Mouse (Mus musculus) mouse trophoblast stem cell (cell line): ENCODE results near the gene Sh3yl1.

ENCODE experiments used
- in situ Hi-C, 2 experiments: fragments of 300-500 bp; cut with MseI, MboI; formaldehyde crosslinking; loops; 2 replicates in 1 of 2; 3 replicates in 1 of 2; pipeline ENCODE4 v1.15.1; 2025

Sh3yl1 gene

GRCm38 (mm10) chr12:30911261-30912047, at the start of gene Sh3yl1, which contains the start of gene Acp1:
Gene Sh3yl1, plus strand, starts transcription at chr12:30911668.
Gene Acp1, minus strand, starts transcription at chr12:30911589.
- in situ Hi-C loops: no loop called here

DNA sequence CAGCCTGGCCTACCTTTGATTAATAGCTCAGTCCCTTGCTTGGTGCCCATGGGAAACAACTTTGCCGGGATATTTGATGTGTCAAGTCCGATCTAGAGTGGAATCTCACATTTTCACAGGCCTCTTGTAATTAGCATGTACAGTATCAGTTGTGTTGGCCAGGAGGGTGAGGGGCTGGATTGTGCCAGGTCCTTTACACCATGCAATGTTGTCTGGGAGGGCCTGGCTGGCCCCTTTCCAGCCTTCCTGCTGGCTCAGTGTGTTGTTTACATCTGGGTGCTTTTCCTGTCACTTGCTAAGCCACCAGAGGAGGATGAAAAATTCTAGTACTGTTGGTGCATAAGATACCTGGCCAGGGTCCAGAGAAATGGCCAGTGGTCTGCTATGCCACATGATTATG, 47.1 kb upstream of the Sh3yl1 start:
- in situ Hi-C loops: no loop called here

- in situ Hi-C loops: no loop called here
Observed at GRCm38 (mm10) chr12:30865781-30866180, 45.7 kb upstream of the Sh3yl1 start.

GRCm38 (mm10) chr12:30879447-30879846, 32.0 kb upstream of the Sh3yl1 start:
- in situ Hi-C loops: no loop called here

DNA sequence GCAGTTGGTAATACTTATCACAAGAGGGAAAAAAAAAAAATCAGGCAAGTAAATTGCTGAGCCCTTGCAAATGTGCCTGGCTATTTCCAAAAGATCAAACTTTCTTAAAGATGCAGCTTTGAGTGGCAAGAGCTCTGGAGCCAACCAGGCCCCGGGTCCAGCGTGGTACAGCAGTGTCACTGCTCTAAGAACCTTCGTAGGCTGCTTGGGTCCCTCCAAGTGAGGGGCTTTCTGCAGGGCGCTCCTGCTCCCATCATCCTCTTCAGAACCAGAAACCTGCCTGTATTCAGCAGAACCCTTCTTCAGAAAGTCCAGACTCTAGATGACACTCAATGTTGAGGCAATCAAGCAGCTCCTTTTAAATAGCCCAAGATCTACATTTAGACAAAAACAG, 27.9 kb upstream of the Sh3yl1 start:
- in situ Hi-C loops: loop anchor here in 1 of 2 experiments (10.0 kb wide), 1 partner anchor 121 kb away; no protein-coding TSS in a partner anchor

- in situ Hi-C loops: loop anchor here in 1 of 2 experiments (10.0 kb wide), 1 partner anchor 121 kb away; no protein-coding TSS in a partner anchor
Observed at GRCm38 (mm10) chr12:30883986-30884621, 27.4 kb upstream of the Sh3yl1 start, which contains the start of gene Alkal2. Gene Alkal2, plus strand, starts transcription at chr12:30884322.

DNA sequence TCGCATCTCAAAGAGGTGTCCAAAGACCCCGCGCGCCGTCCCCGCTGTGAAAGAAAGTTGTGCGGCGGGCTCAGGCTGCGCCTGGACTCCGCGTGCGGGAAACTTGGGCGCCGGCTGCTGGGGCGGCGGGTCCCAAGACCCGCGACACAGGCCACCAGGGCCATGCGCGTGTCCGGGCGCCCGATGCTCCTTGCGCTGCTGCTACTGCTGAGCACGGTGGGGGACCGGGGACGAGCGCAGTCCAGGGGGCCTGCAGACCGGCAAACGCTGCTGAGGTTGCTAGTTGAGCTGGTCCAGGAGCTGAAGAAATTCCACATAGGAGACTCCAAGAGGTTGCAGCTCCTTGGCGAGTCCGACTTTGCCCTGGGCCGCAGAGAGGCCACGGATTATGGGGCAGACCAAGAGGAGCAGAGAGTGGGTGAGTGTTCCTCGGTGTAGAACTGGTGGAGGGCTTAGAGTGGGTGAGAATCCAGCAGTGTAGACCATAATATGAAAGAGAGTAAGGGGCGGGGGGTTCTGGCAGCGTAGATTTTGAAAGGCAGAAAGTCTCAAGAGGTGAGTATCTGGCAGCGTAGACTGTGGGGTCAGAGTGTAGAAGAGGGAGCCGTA, 26.7 kb upstream of the Sh3yl1 start:
- in situ Hi-C loops: loop anchor here (5.0 to 10.0 kb wide), 2 partner anchors 120 to 282 kb away; no protein-coding TSS in a partner anchor

GRCm38 (mm10) chr12:30885891-30886290, 25.6 kb upstream of the Sh3yl1 start:
- in situ Hi-C loops: loop anchor here (5.0 to 10.0 kb wide), 2 partner anchors 119 to 284 kb away; no protein-coding TSS in a partner anchor

DNA sequence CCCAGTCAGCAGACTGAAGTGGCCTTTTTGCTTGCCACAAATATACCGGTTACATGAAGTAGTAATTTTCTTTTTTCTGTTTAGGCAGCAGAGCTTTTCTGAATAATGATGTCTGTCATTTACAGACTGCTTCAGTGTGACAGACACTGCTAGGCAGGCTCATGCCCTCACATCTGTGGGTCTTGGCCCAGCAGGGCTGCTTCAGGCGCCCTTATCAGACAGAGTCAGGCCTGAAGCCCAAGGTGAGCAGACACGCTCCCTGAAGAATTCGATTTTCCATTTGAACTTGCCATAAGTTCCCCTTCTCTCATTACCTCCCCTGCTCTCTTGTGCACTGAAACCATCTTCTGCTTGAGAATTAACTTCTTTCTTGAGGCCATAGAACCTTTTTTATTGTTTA, 23.5 kb upstream of the Sh3yl1 start:
- in situ Hi-C loops: loop anchor here (5.0 to 10.0 kb wide), 2 partner anchors 117 to 286 kb away; no protein-coding TSS in a partner anchor

DNA sequence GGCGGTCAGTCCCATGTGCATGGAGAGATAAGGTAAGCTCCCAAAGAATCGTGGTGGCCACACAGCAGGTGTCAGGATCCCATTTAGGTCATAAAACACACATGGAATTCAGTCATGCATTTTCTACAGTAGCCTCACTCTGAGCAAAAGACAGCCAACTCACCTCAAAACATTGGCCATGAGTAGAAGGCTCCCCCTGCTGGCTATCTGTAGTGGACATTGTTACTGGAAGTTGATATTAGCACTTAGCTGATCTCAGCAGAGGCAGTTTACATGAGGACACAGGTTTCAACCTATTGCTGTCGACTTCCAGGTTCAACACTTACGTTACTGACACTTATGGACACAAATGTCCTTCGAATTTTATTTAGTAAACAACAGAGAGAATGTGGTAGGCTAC, 21.4 kb upstream of the Sh3yl1 start:
- in situ Hi-C loops: loop anchor here in 1 of 2 experiments (5.0 kb wide), 1 partner anchor 293 kb away; no protein-coding TSS in a partner anchor

GRCm38 (mm10) chr12:30891438-30891837, 20.0 kb upstream of the Sh3yl1 start:
- in situ Hi-C loops: loop anchor here in 1 of 2 experiments (5.0 kb wide), 1 partner anchor 294 kb away; no protein-coding TSS in a partner anchor

- in situ Hi-C loops: no loop called here
Observed at GRCm38 (mm10) chr12:30897039-30897438, 14.4 kb upstream of the Sh3yl1 start.

GRCm38 (mm10) chr12:30908658-30909057, 2.8 kb upstream of the Sh3yl1 start:
- in situ Hi-C loops: no loop called here

DNA sequence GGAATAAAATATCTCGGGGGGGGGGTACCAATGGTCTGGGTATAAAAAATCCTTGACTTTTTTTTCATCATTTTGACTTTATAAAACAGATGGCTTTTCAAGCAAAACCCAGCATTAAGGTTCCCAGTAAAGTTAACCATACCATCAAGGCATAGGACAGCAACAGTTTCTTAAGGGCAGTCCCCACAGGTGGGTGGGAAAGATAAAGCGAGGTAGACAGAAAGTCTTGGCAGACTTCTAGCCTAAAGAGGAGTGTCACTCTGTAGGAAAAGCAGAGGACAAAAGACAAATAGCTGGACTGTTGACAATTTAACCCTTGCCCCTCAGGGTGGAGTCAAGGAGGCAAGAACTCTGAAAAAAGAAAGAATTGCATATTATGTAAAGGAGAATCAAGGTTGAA, 1.6 kb upstream of the Sh3yl1 start:
- in situ Hi-C loops: no loop called here

GRCm38 (mm10) chr12:30910860-30911259, 608 bp upstream of the Sh3yl1 start:
- in situ Hi-C loops: no loop called here

- in situ Hi-C loops: no loop called here
Observed at GRCm38 (mm10) chr12:30912048-30912381, 547 bp downstream of the Sh3yl1 start.

DNA sequence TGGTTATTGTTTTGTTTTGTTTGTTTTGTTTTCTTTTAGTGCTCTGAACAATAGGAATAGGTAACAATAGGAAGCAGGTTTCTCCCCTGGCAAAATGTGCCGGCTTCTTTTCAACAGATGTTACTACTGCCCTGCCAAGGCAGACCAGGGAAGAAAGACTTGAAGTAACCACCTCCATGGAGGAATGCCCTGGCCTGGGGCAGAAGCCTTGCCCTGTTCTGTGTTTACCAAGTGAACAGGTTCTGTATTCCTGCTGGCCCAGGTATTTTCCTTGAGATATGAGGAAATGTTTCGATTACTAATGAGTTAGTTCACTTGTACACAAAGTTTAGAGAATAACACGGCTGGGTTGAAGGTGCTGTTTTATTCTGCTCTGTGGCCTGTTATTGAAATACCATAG, 1.4 kb downstream of the Sh3yl1 start:
- in situ Hi-C loops: no loop called here

GRCm38 (mm10) chr12:30922401-30922800, 10.9 kb downstream of the Sh3yl1 start:
- in situ Hi-C loops: no loop called here

- in situ Hi-C loops: no loop called here
Observed at GRCm38 (mm10) chr12:30928182-30928581, 16.7 kb downstream of the Sh3yl1 start.

- in situ Hi-C loops: no loop called here
Observed at GRCm38 (mm10) chr12:30933299-30933698, 21.8 kb downstream of the Sh3yl1 start.

DNA sequence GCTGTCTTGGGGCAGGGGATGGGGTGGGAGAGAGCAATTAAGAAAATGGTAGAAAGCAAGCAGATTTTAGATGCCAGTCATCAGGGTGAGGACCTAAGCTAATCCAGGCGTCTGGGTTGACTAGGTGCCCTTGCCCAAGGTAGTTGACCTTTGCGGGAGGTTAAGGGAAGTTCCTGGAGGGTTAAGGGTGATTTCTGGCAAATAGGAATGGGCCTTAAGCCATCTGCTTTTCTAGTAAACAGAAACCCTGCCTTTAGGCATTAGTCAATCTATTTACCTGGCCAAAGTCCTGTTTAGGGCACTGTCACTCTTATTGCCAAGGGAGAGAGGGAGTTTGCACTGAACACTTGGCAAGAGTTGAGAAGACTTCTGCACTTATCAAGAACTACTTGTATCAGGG, 25.4 kb downstream of the Sh3yl1 start:
- in situ Hi-C loops: no loop called here
